Mouse (Mus musculus): Measurements from ENCODE around the gene Prkg1. TPM values are rescaled to one million over a fixed set of nuclear protein-coding genes. Genes with fewer than 3 reads are reported as not detected.
A peak's percentile ranks its signal among the peaks of the same experiment; 100 is the strongest.

Gene Prkg1
- polyA plus RNA-seq, 1 experiment from 2014 or later: 10.3 TPM

- Histone ChIP-seq H3K4me2 (ENCODE audit: low read depth, low read length) (no peak overlapping the region), H3K4me1 (ENCODE audit: control insufficient read depth, insufficient read depth, low read length) (no peaks in the 10 kb centered on the region), H3K9me3 (ENCODE audit: control insufficient read depth, low read length) (no peaks in the 10 kb centered on the region), H3K27me3 (ENCODE audit: control insufficient read depth, insufficient read depth, low read length) (no peaks in the 10 kb centered on the region), H3K4me3 (ENCODE audit: low read depth, low read length) (no peak overlapping the region), H3K9ac (replicated peaks; ENCODE audit: low read depth, low read length) (no peak overlapping the region), H3K27ac (ENCODE audit: low read depth, low read length) (no peak overlapping the region), H3K36me3 (ENCODE audit: control insufficient read depth, insufficient read depth, low read length) (no peaks in the 10 kb centered on the region)
- no peak for ATAC-seq (ENCODE audit: low read depth)
- 88% methylated on average over 1 of the region's 1 CpGs for WGBS
These were observed 320.7 kb downstream of the Prkg1 start for GRCm38 (mm10) chr19:31444101-31444500.

- Histone ChIP-seq H3K9me3 (ENCODE audit: control insufficient read depth, low read length) (no peaks in the 10 kb centered on the region), H3K27ac (ENCODE audit: low read depth, low read length) (no peak overlapping the region), H3K4me1 (ENCODE audit: control insufficient read depth, insufficient read depth, low read length) (no peaks in the 10 kb centered on the region), H3K9ac (replicated peaks; ENCODE audit: low read depth, low read length) (no peak overlapping the region), H3K4me3 (ENCODE audit: low read depth, low read length) (no peak overlapping the region), H3K27me3 (ENCODE audit: control insufficient read depth, insufficient read depth, low read length) (no peaks in the 10 kb centered on the region), H3K4me2 (ENCODE audit: low read depth, low read length) (no peak overlapping the region), H3K36me3 (ENCODE audit: control insufficient read depth, insufficient read depth, low read length) (no peaks in the 10 kb centered on the region)
- no peak for ATAC-seq (ENCODE audit: low read depth)
- 79% methylated on average over 3 of the region's 3 CpGs for WGBS
These were observed 322.5 kb downstream of the Prkg1 start for GRCm38 (mm10) chr19:31442311-31442710.

- WGBS: 68% methylated on average over 1 of the region's 1 CpGs
- no peak overlapping the region for H3K4me2 ChIP-seq (ENCODE audit: low read depth, low read length)
- no peak for ATAC-seq (ENCODE audit: low read depth)
- H3K27ac ChIP-seq (ENCODE audit: low read depth, low read length): no peak overlapping the region
- no peak overlapping the region for H3K9ac ChIP-seq (replicated peaks; ENCODE audit: low read depth, low read length)
- no peak overlapping the region for H3K4me3 ChIP-seq (ENCODE audit: low read depth, low read length)
- no peaks in the 10 kb centered on the region for H3K9me3 ChIP-seq (ENCODE audit: control insufficient read depth, low read length)
- no peaks in the 10 kb centered on the region for H3K36me3 ChIP-seq (ENCODE audit: control insufficient read depth, insufficient read depth, low read length)
- no peaks in the 10 kb centered on the region for H3K27me3 ChIP-seq (ENCODE audit: control insufficient read depth, insufficient read depth, low read length)
- no peaks in the 10 kb centered on the region for H3K4me1 ChIP-seq (ENCODE audit: control insufficient read depth, insufficient read depth, low read length)
These were observed 331.4 kb downstream of the Prkg1 start for GRCm38 (mm10) chr19:31433446-31433845.

GRCm38 (mm10) chr19:31431411-31431810 lies 333.4 kb downstream of the Prkg1 start:
- Histone ChIP-seq H3K4me2 (ENCODE audit: low read depth, low read length) (no peak overlapping the region), H3K4me1 (ENCODE audit: control insufficient read depth, insufficient read depth, low read length) (no peaks in the 10 kb centered on the region), H3K4me3 (ENCODE audit: low read depth, low read length) (no peak overlapping the region), H3K27ac (ENCODE audit: low read depth, low read length) (no peak overlapping the region), H3K9ac (replicated peaks; ENCODE audit: low read depth, low read length) (no peak overlapping the region), H3K36me3 (ENCODE audit: control insufficient read depth, insufficient read depth, low read length) (no peaks in the 10 kb centered on the region), H3K27me3 (ENCODE audit: control insufficient read depth, insufficient read depth, low read length) (no peaks in the 10 kb centered on the region), H3K9me3 (ENCODE audit: control insufficient read depth, low read length) (no peaks in the 10 kb centered on the region)
- ATAC-seq (ENCODE audit: low read depth): no peak
- 72% methylated on average over 2 of the region's 2 CpGs for WGBS

GRCm38 (mm10) chr19:31426142-31426541 lies 338.7 kb downstream of the Prkg1 start:
- no peak for ATAC-seq (ENCODE audit: low read depth)
- Histone ChIP-seq H3K36me3 (ENCODE audit: control insufficient read depth, insufficient read depth, low read length) (no peaks in the 10 kb centered on the region), H3K27ac (ENCODE audit: low read depth, low read length) (no peak overlapping the region), H3K4me2 (ENCODE audit: low read depth, low read length) (no peak overlapping the region), H3K4me1 (ENCODE audit: control insufficient read depth, insufficient read depth, low read length) (0 out of 2 replicates have a peak, but pooled peaks cover 2% of the 10 kb centered on the region), H3K27me3 (ENCODE audit: control insufficient read depth, insufficient read depth, low read length) (no peaks in the 10 kb centered on the region), H3K9ac (replicated peaks; ENCODE audit: low read depth, low read length) (no peak overlapping the region), H3K4me3 (ENCODE audit: low read depth, low read length) (no peak overlapping the region), H3K9me3 (ENCODE audit: control insufficient read depth, low read length) (no peaks in the 10 kb centered on the region)
- WGBS: 75% methylated on average over 5 of the region's 5 CpGs

GRCm38 (mm10) chr19:31425199-31425598 lies 339.6 kb downstream of the Prkg1 start:
- Histone ChIP-seq H3K36me3 (ENCODE audit: control insufficient read depth, insufficient read depth, low read length) (no peaks in the 10 kb centered on the region), H3K4me3 (ENCODE audit: low read depth, low read length) (no peak overlapping the region), H3K27ac (ENCODE audit: low read depth, low read length) (no peak overlapping the region), H3K4me1 (ENCODE audit: control insufficient read depth, insufficient read depth, low read length) (0 out of 2 replicates have a peak, but pooled peaks cover 2% of the 10 kb centered on the region), H3K9ac (replicated peaks; ENCODE audit: low read depth, low read length) (0 out of 2 replicates have a peak overlapping the region, but pooled peaks have one; percentile 3), H3K4me2 (ENCODE audit: low read depth, low read length) (peak overlapping the region; percentile 4; the same call in 1 of the 2 replicates), H3K9me3 (ENCODE audit: control insufficient read depth, low read length) (no peaks in the 10 kb centered on the region), H3K27me3 (ENCODE audit: control insufficient read depth, insufficient read depth, low read length) (no peaks in the 10 kb centered on the region)
- no peak for ATAC-seq (ENCODE audit: low read depth)
- 40% methylated on average over 9 of the region's 9 CpGs for WGBS

- H3K9ac ChIP-seq (replicated peaks; ENCODE audit: low read depth, low read length): no peak overlapping the region
- H3K27ac ChIP-seq (ENCODE audit: low read depth, low read length): no peak overlapping the region
- H3K4me3 ChIP-seq (ENCODE audit: low read depth, low read length): no peak overlapping the region
- H3K27me3 ChIP-seq (ENCODE audit: control insufficient read depth, insufficient read depth, low read length): no peaks in the 10 kb centered on the region
- no peaks in the 10 kb centered on the region for H3K36me3 ChIP-seq (ENCODE audit: control insufficient read depth, insufficient read depth, low read length)
- no peaks in the 10 kb centered on the region for H3K9me3 ChIP-seq (ENCODE audit: control insufficient read depth, low read length)
- 75% methylated on average over 5 of the region's 5 CpGs for WGBS
- ATAC-seq (ENCODE audit: low read depth): no peak
- H3K4me2 ChIP-seq (ENCODE audit: low read depth, low read length): no peak overlapping the region
- 0 out of 2 replicates have a peak, but pooled peaks cover 2% of the 10 kb centered on the region for H3K4me1 ChIP-seq (ENCODE audit: control insufficient read depth, insufficient read depth, low read length)
These were observed 340.5 kb downstream of the Prkg1 start for GRCm38 (mm10) chr19:31424319-31424718.

- Histone ChIP-seq H3K27ac (ENCODE audit: low read depth, low read length) (no peak overlapping the region), H3K36me3 (ENCODE audit: control insufficient read depth, insufficient read depth, low read length) (no peaks in the 10 kb centered on the region), H3K9me3 (ENCODE audit: control insufficient read depth, low read length) (no peaks in the 10 kb centered on the region), H3K4me2 (ENCODE audit: low read depth, low read length) (no peak overlapping the region), H3K9ac (replicated peaks; ENCODE audit: low read depth, low read length) (no peak overlapping the region), H3K4me1 (ENCODE audit: control insufficient read depth, insufficient read depth, low read length) (no peaks in the 10 kb centered on the region), H3K27me3 (ENCODE audit: control insufficient read depth, insufficient read depth, low read length) (no peaks in the 10 kb centered on the region), H3K4me3 (ENCODE audit: low read depth, low read length) (no peak overlapping the region)
- WGBS: 86% methylated on average over 7 of the region's 7 CpGs
- ATAC-seq (ENCODE audit: low read depth): no peak
These were observed 351.3 kb downstream of the Prkg1 start for GRCm38 (mm10) chr19:31413571-31413970.

GRCm38 (mm10) chr19:31396096-31396495 lies 368.7 kb downstream of the Prkg1 start:
- Histone ChIP-seq H3K4me2 (ENCODE audit: low read depth, low read length) (no peak overlapping the region), H3K9ac (replicated peaks; ENCODE audit: low read depth, low read length) (no peak overlapping the region), H3K36me3 (ENCODE audit: control insufficient read depth, insufficient read depth, low read length) (no peaks in the 10 kb centered on the region), H3K4me1 (ENCODE audit: control insufficient read depth, insufficient read depth, low read length) (no peaks in the 10 kb centered on the region), H3K4me3 (ENCODE audit: low read depth, low read length) (no peak overlapping the region), H3K9me3 (ENCODE audit: control insufficient read depth, low read length) (no peaks in the 10 kb centered on the region), H3K27ac (ENCODE audit: low read depth, low read length) (no peak overlapping the region), H3K27me3 (ENCODE audit: control insufficient read depth, insufficient read depth, low read length) (no peaks in the 10 kb centered on the region)
- WGBS: 78% methylated on average over 1 of the region's 1 CpGs
- no peak for ATAC-seq (ENCODE audit: low read depth)
